Mouse (Mus musculus): ENCODE measurements around the gene Slc35a5. TPM values are rescaled to one million over a fixed set of nuclear protein-coding genes. Genes with fewer than 3 reads are reported as not detected.

Slc35a5 gene
- total and polyA plus RNA-seq, 3 experiments: 3.9 to 5.2 TPM; not detected in 1

DNA sequence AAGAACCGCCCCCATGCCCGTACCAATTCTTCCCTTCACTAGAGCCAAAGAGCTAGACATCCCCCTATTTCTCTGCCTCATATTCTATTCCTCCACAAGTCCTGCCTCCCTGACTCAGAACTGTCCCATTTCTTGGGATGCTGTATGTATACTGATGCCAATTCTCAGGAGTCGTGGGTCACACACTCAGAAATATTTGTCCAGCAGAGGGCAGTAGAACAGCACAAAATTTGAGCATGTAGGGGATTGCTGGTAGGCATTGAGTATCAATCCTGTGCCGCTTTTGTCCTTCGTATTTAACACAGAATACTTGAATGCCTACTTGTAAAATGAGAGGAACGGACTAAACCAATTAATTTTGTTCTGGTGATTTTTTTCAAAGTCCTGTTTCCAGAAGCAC, 38.3 kb upstream of the Slc35a5 start (continued):
- peak; percentile 68 for TF ChIP-seq RAD21 (IDR thresholded peaks at IDR 0.05; ENCODE audit: low read depth, low read length)
- TF ChIP-seq MEF2A (IDR thresholded peaks at IDR 0.05; ENCODE audit: extremely low read depth, insufficient replicate concordance, low read depth, low read length, poor library complexity, severe bottlenecking): no peak
- TF ChIP-seq JUND (IDR thresholded peaks at IDR 0.05; ENCODE audit: low read depth, low read length): no peak
- TF ChIP-seq GATA1 (IDR thresholded peaks at IDR 0.05; ENCODE audit: low read depth, low read length): no peak
- no peak for TF ChIP-seq TCF12 (IDR thresholded peaks at IDR 0.05; ENCODE audit: low read depth, low read length)
- TF ChIP-seq GABPA (IDR thresholded peaks at IDR 0.05; ENCODE audit: low read depth, low read length): no peak
- no peak for TF ChIP-seq USF1 (IDR thresholded peaks at IDR 0.05; ENCODE audit: low read depth, low read length)
- TF ChIP-seq MAX (IDR thresholded peaks at IDR 0.05; ENCODE audit: low read length): no peak

DNA sequence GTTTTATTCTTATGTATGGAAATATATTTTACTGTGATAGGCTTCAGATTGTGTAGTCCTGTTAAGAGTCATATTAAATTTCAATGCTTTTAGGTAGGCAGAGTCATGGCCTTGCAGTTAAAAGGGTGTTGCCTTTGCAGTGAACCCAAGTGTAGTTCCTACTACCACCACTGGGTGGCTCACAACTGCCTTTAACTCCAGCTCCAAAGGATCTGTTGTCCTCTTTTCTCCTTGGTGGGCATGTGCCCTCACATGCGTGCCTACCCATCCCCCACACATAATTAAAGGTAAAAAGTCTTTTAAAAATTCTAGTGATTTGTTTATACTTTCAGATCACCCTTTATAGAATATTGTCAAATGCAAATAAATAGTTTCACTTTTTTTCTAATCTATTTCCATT, 34.1 kb upstream of the Slc35a5 start:
- TF ChIP-seq RCOR1 (IDR thresholded peaks at IDR 0.05; ENCODE audit: low read depth, low read length) (no peak), MYC (IDR thresholded peaks at IDR 0.05; ENCODE audit: low read depth, low read length) (0 out of 2 replicates have a peak, but pooled peaks have one; percentile 57), KAT2A (conservative IDR thresholded peaks at IDR 0.05; ENCODE audit: low read depth, low read length) (no peak), SMC3 (IDR thresholded peaks at IDR 0.05; ENCODE audit: low read depth, low read length) (peak; percentile 61), RAD21 (IDR thresholded peaks at IDR 0.05; ENCODE audit: low read depth, low read length) (peak; percentile 27), MAZ (IDR thresholded peaks at IDR 0.05; ENCODE audit: low read depth, low read length) (no peak), CTCF (IDR thresholded peaks at IDR 0.05 in 2 of 3, conservative IDR thresholded peaks at IDR 0.05 in 1 of 3; ENCODE audit: control insufficient read depth in 1 of 3, insufficient read depth in 1 of 3, low read depth in 2 of 3, low read length in 3 of 3, poor library complexity in 1 of 3, severe bottlenecking in 1 of 3) (peak; percentile 52 to 89 (median 67))
- Histone ChIP-seq H3K27ac (ENCODE audit: control insufficient read depth, low read depth, low read length) (no peak overlapping the region), H3K4me1 (ENCODE audit: control insufficient read depth in 1 of 2, insufficient read depth in 2 of 2, low read length in 2 of 2) (no peaks in the 10 kb centered on the region), H3K4me3 (ENCODE audit: control insufficient read depth in 1 of 2, insufficient read depth in 1 of 2, low read depth in 2 of 2, low read length in 2 of 2) (no peak overlapping the region), H3K79me2 (ENCODE audit: control insufficient read depth, insufficient read depth, low read length, poor library complexity) (no peaks in the 10 kb centered on the region), H3K27me3 (ENCODE audit: control insufficient read depth in 1 of 2, insufficient read depth in 2 of 2, low read length in 2 of 2) (no peaks in the 10 kb centered on the region), H3K9ac (ENCODE audit: control insufficient read depth, low read depth, low read length, poor library complexity, severe bottlenecking) (no peak overlapping the region), H3K9me3 (replicated peaks; ENCODE audit: insufficient read depth, low read length) (no peaks in the 10 kb centered on the region), H3K36me3 (ENCODE audit: control insufficient read depth in 1 of 2, insufficient read depth in 2 of 2, low read length in 2 of 2) (no peaks in the 10 kb centered on the region; a peak in 1 of 4 replicates)
- peak; percentile 83 for DNase-seq (ENCODE audit: low read depth, low spot score)

DNA sequence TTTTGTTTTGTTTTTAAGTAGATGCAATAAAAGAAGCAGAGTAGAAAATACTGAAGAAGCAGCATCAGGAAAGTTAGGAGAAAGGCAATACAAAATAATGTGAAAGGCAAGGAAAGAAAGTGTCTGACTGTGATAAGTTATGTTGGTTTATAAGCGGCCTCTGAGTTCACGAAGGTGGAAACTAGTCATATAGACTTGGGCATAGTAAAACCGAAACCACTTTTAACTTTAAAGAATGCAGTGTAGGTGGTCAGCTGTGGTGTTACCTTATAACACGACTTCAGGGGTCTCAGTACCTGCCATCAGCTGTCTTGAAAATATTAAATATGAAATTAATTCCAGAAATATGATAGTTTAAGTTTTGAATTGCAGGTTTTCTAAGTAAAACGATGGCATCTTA, 23.3 kb upstream of the Slc35a5 start:
- Histone ChIP-seq H3K36me3 (ENCODE audit: control insufficient read depth in 1 of 2, insufficient read depth in 2 of 2, low read length in 2 of 2) (peaks cover 0 to 10% of the 10 kb centered on the region in 2 experiments; a peak in 2 of 4 replicates), H3K4me1 (ENCODE audit: control insufficient read depth in 1 of 2, insufficient read depth in 2 of 2, low read length in 2 of 2) (no peaks in the 10 kb centered on the region), H3K9me3 (replicated peaks; ENCODE audit: insufficient read depth, low read length) (no peaks in the 10 kb centered on the region), H3K27ac (ENCODE audit: control insufficient read depth, low read depth, low read length) (no peak overlapping the region), H3K79me2 (ENCODE audit: control insufficient read depth, insufficient read depth, low read length, poor library complexity) (no peaks in the 10 kb centered on the region), H3K9ac (ENCODE audit: control insufficient read depth, low read depth, low read length, poor library complexity, severe bottlenecking) (no peak overlapping the region), H3K27me3 (ENCODE audit: control insufficient read depth in 1 of 2, insufficient read depth in 2 of 2, low read length in 2 of 2) (no peaks in the 10 kb centered on the region), H3K4me3 (ENCODE audit: control insufficient read depth in 1 of 2, insufficient read depth in 1 of 2, low read depth in 2 of 2, low read length in 2 of 2) (no peak overlapping the region)
- no peak for DNase-seq (ENCODE audit: low read depth, low spot score)
- TF ChIP-seq ETS1 (IDR thresholded peaks at IDR 0.05; ENCODE audit: low read depth, low read length) (no peak), NRF1 (IDR thresholded peaks at IDR 0.05; ENCODE audit: insufficient read depth, low read depth, low read length, poor library complexity, severe bottlenecking) (no peak), MAX (IDR thresholded peaks at IDR 0.05; ENCODE audit: low read length) (no peak), GABPA (IDR thresholded peaks at IDR 0.05; ENCODE audit: low read depth, low read length) (no peak), HCFC1 (IDR thresholded peaks at IDR 0.05; ENCODE audit: low read depth, low read length) (no peak), POLR2AphosphoS2 (IDR thresholded peaks at IDR 0.05; ENCODE audit: low read length) (no peak), UBTF (IDR thresholded peaks at IDR 0.05; ENCODE audit: borderline replicate concordance, insufficient read depth, low read depth, low read length) (no peak), USF2 (IDR thresholded peaks at IDR 0.05; ENCODE audit: borderline replicate concordance in 1 of 2, insufficient read depth in 1 of 2, low read depth in 1 of 2, low read length in 2 of 2) (no peak), RAD21 (IDR thresholded peaks at IDR 0.05; ENCODE audit: low read depth, low read length) (no peak), NELFE (IDR thresholded peaks at IDR 0.05; ENCODE audit: low read depth, low read length) (no peak)
